Mouse (Mus musculus) naive thymus-derived CD4-positive, alpha-beta T cell, adult 2 months (primary cell): ENCODE measurements at regions not wholly inside any gene's neighbourhood (a gene's known extent, or its start where the extent isn't known, plus 50 kb on each side); places are given as distances from the start of the nearest gene placed in this dataset.

Experiments used
- DNase-seq: peaks from one replicate; pipeline ENCODE4 v3.0.0-alpha.2; 2011; ENCODE audit warnings: low read depth

DNA sequence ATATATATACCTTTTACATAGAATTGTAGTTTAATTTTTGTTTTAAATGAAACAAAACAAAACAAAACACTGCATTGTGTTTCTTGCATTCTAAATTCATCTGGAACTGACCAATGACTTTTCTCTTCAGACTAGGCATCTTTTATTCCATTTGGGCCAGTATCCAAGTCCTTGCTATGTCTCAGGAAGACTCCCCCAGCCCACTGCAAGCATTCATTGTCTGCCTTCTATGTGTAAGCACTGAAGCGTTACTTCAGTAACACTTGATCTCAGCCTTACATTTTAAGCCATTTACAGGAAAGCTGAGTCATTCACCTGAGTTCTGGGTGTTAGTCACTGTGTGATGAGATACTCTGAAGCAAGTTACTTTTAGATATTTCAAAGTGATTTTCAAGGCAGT lies 425.3 kb upstream of the Ccnh start:
- no peak for DNase-seq

DNA sequence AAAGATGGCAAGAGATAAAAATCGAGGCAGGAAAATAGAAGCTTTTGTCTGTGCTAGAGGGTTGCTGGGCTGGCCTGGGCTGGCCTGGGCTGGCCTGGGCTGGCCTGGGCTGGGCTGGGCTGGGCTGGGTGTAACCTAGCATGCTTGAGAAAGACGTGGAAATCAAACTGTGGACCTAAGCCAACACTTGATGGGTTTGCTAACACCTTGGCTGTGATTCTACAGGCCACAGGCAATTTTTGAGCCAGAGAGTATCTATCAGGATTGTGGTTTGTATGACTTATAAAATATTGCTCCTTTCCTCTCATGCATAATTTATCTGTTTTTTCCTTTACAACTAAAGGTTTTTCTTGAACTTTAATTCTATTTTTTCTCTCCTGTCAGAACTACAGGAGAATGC lies 417.3 kb upstream of the Ccnh start:
- no peak for DNase-seq

DNA sequence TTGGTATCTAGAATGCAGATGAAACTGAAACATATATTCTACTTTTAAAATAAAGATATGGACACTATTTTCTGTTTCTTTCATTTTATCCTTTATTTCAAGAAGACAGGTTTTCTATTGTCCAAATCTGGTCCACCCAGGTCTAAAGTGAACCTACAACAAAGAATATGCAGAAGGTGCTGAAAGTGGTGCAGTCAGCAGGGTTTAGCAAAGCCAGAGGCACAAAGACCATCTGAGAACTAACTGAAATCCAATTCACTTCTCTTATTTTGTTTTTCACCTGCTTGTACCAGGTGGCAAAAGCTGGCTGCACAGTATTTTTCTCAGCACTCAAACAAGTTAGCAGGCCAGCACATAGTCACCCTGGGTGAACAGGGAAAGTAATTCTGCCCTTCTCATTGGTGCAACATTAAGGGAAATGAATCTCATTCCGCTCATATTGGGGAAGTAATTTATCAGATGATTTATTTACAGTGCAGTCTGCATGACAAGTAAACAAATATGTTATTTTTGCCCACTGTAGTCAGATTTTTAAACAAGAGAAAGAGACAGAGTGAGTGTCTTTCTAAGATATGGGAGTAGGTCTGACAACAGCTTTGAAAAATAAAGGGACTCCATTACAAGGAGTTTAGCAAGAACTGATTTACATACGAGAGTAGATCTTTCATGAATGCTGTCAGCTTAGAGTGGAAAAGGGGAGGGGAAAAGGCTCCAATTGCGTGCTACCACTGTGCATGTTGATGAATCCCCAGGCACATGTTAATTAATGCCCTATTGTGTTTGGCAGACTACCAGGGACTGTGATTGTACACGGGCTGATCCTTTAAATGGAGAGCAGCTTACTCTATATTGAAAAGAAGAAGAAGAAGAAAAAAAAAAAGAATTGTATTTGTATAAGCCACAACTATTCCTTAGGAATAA lies 405.9 kb upstream of the Ccnh start:
- DNase-seq, result no peak

DNA sequence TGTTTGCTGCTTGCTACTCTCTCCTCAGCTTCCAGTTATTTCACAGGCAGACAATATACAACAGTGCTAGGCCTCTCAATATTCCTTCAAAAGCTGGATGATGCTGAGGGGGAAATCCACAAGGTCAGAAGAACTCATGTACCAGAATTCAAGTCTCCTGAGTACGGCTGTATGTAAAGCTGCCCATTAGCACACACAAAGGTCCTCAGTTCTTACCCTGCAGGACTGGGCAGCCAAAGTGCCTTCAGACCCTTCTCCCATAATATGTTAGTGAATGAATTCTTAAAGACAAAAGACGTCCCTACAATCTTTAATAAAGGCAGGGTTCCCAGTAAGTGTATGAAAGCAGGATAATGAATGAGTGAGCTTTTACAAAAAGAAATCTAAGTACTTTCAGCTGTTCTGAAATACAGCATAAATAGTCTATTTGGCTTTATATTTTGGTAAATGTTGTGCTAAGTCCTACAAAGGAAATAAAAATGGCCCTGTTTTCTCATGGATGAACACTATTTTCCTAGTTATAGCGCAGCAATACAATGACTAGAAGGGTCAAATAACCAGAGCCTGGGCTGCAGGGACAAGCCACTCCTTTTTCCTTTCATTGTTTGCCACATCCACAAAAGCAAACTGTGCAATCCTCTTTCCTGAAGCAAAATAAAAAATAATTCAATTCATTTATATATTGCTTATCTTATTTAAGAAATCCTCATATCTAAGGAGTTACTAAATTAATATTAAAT lies 384.8 kb upstream of the Ccnh start:
- DNase-seq, result no peak

DNA sequence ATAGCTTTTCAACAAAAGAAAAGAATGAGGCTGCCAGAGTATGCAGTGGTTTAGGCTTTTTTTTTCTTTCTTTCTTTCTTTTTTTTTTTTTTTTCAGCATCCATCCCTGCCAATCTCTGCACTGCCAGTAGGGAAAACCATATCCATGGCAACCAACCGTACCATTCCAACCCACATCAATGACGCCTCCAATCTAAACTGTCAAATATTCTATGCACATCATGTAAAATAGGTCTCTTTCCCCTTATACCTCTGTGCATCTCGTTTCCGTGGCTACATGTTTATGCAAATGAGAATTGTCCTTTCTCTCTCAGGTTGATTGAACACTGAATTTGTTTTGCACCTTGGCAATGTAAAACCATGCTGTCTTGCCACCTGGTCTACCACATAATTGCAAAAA lies 384.0 kb upstream of the Ccnh start:
- DNase-seq, result no peak

DNA sequence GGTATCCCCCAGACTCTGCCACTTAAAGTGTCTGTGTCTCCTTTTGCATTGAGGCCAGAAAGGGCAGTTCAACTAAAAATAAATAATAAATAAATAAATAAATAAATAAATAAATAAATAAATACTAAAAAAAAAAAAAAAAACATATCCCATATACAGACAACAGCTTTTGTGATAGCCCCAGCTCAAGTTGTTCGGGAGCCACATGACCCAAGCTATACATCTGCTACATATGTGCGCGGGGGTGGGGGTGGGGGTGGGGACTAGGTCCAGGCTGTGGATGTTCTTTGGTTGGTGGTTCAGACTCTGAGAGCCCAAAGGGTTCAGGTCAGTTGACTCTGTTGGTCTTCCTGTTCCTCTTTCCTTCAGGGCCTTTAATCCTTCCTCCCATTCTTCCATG lies 379.6 kb upstream of the Ccnh start:
- no peak for DNase-seq
